Mouse (Mus musculus) limb, embryonic 12.5 days (tissue): Measurements from ENCODE around the gene Znrd1as. TPM values are rescaled to one million over a fixed set of nuclear protein-coding genes. Genes with fewer than 3 reads are reported as not detected.

ENCODE experiments used
- ATAC-seq: fragments of 200-750 bp; cut with Nextera tagmentation; 2 replicates; pipeline ENCODE4 v1.8.0; 2017; ENCODE audit warnings: low read depth, moderate TSS enrichment; ENCODE audit not compliant: insufficient number of reproducible peaks, insufficient read depth, low FRiP score, low TSS enrichment
- H3K27ac ChIP-seq: fragments of 300-500 bp; sonication (generic); 2 replicates; pipeline ENCODE4 v1.5.1; 2016; ENCODE audit warnings: mild to moderate bottlenecking, moderate library complexity
- H3K27me3 ChIP-seq: fragments of 300-500 bp; sonication (generic); 2 replicates; pipeline ENCODE4 v1.6.1; 2016; ENCODE audit warnings: mild to moderate bottlenecking, moderate library complexity
- H3K36me3 ChIP-seq: fragments of 300-500 bp; sonication (generic); 2 replicates; pipeline ENCODE4 v1.6.1; 2016; ENCODE audit warnings: mild to moderate bottlenecking, moderate library complexity
- H3K4me1 ChIP-seq: fragments of 300-500 bp; sonication (generic); replicated peaks from 2 replicates; pipeline ENCODE4 v1.6.1; 2016
- H3K4me2 ChIP-seq: fragments of 300-500 bp; sonication (generic); 2 replicates; pipeline ENCODE4 v1.6.1; 2016; ENCODE audit warnings: mild to moderate bottlenecking, moderate library complexity
- H3K4me3 ChIP-seq: fragments of 300-500 bp; sonication (generic); replicated peaks from 2 replicates; pipeline ENCODE4 v1.5.1; 2016; ENCODE audit warnings: mild to moderate bottlenecking
- H3K9ac ChIP-seq: fragments of 300-500 bp; sonication (generic); replicated peaks from 2 replicates; pipeline ENCODE4 v1.6.1; 2016; ENCODE audit warnings: mild to moderate bottlenecking, moderate library complexity
- H3K9me3 ChIP-seq: fragments of 300-500 bp; sonication (generic); 2 replicates; pipeline ENCODE4 v1.6.1; 2016; ENCODE audit warnings: mild to moderate bottlenecking, moderate library complexity
- WGBS: fragments of 180-500 bp; shearing (Covaris S2); methylation state at CpG from one replicate; pipeline ENCODE4 v1.1.7; 2016; 5-methylcytosine and 5-hydroxymethylcytosine counted together
- polyA plus RNA-seq: library from polyadenylated mRNA; unstranded; fragments of >200 nt; fragmentation: Nextera tagmentation; extraction: Ambion mirVana; gene quantifications from 2 replicates; pipeline ENCODE4 v1.2.1, GENCODE M21; 2016

Znrd1as gene
- polyA plus RNA-seq, 1 experiment from 2014 or later: 7.0 TPM

DNA sequence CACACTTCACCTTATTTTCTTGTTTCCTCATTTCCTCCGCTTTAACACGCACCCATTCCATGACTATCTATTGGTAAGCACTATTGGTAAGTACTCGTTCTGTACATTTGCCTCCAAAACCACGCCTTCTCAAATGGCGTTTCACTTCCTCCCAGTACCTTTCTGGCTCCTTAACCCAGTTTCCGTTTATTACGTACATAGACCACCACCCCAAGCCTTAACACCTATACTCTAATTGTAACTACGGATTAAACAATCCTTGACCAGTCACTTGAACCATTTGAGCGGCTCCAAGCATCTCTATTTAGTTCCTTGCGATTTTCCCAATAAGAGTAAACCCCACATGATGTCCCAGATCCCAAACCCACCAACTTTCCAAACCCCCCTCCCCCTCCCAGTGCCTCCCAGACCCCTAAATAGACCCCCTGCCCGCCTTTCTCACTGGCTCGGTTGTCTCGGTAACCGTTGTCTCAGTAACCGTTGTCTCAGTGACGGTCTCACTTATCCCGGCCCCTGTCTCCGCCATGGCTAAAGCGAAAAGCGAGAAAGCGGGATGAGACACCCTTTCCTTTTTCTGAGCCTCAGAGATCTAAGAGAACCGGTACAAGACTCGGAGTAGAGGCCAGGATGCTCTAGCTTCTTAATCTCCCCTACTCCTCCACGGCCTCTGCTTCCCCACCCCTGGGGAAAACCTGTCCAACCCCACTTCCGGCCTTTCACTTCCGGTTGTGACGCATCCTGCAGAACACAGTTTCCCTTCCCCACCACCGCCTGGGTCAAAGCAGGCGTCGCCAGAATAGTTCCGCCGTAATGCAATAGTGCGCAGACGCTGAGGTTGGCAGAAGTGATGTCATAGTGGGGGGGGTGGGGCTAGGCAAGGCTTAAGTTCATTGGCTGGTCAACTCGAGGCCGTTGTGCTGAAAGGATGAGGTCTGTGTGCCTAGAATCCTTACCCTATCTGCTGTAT, 7.1 kb upstream of the Znrd1as start, which contains the start of gene Ppp1r11:
TSS of gene Ppp1r11 (minus strand) at position 761 of the 967 bp plus-strand sequence.
- Histone ChIP-seq H3K27ac (0 out of 2 replicates have a peak within 1 kb of the TSS, but pooled peaks have one; percentile 59), H3K9me3 (no peaks in the 10 kb centered on the region), H3K27me3 (peaks cover 17% of the 10 kb centered on the region; the same call in 1 of the 2 replicates), H3K4me3 (peak within 1 kb of the TSS; percentile 70), H3K4me2 (peak within 1 kb of the TSS; percentile 76), H3K36me3 (peaks cover 27% of the 10 kb centered on the region), H3K4me1 (peaks cover 6% of the 10 kb centered on the region), H3K9ac (peak within 1 kb of the TSS; percentile 70)
- WGBS: 2% methylated on average over 36 of the region's 36 CpGs
- peak; percentile 95 for ATAC-seq

DNA sequence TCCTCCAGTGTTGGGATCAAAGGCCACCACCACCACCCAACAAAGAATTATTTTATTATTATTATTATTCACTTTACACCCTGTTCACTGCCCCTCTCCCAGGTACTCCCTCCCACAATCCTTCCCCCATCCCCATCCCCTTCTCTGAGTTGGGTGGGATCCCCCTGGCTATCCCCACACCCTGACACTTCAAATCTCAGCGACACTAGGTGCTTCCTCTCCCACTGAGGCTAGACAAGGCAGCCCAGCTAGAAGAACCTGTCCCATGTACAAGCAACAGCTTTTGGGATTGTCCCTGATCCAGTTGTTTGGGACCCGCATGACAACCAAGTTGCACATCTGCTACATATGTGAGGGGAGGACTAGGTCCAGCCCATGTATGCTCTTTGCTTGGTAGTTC, 5.8 kb upstream of the Znrd1as start:
- H3K9me3 ChIP-seq: no peaks in the 10 kb centered on the region
- ATAC-seq: no peak
- peaks cover 33% of the 10 kb centered on the region for H3K36me3 ChIP-seq
- peaks cover 10% of the 10 kb centered on the region for H3K4me1 ChIP-seq
- no peak overlapping the region for H3K4me3 ChIP-seq
- no peak overlapping the region for H3K9ac ChIP-seq
- WGBS: 91% methylated on average over 2 of the region's 2 CpGs
- H3K27ac ChIP-seq: no peak overlapping the region
- H3K27me3 ChIP-seq: peaks cover 5% of the 10 kb centered on the region; the same call in 1 of the 2 replicates
- no peak overlapping the region for H3K4me2 ChIP-seq

DNA sequence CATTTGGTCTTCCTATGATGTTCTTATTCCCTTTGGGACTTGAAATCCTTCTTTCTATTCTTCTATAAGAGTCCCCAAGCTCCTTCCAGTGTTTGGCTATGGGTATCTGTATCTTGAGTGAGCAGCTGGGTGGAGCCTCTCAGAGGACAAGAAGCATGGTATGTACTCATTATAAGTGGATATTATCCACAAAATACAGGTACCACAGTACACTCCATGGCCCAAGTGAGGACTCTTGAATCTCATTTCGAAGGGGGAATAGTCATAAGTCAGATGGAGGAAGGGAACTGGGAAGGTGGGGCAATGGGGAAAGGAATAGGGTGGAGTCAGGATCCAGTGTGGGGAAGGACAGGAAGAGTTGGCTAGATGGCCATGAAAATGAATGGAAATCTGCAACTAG, 5.3 kb upstream of the Znrd1as start:
- no peak overlapping the region for H3K4me3 ChIP-seq
- WGBS: 87% methylated on average over 1 of the region's 1 CpGs

DNA sequence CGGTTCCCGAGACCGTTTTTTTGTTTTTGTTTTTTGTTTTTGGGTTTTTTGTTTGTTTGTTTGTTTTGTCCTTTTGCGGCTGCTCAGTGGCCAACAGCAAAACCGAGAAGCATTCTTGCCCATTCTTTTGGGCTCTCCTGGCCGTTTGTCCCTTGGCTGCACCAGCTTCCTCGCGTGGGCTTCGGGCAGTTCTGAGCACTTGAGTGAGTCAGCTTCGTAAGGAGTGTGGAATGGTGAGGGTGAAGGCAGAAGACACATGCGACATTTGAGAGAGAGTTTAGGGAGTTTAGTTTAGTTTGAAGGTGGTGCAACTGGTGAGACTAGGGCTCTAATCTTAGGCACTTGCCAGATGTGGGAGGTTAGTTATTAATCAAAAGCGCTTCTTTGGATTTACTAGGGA, 492 bp downstream of the Znrd1as start:
- Histone ChIP-seq H3K4me3 (peak overlapping the region; percentile 56), H3K9ac (peak overlapping the region; percentile 71), H3K27ac (peak overlapping the region; percentile 79), H3K4me1 (peaks cover 14% of the 10 kb centered on the region), H3K36me3 (peaks cover 14% of the 10 kb centered on the region), H3K9me3 (no peaks in the 10 kb centered on the region), H3K27me3 (no peaks in the 10 kb centered on the region), H3K4me2 (peak overlapping the region; percentile 79)
- 10% methylated on average over 12 of the region's 12 CpGs for WGBS
- ATAC-seq: no peak

More for the DNA sequence above, 5.3 kb upstream of the Znrd1as start:
- Histone ChIP-seq H3K9me3 (no peaks in the 10 kb centered on the region), H3K4me1 (peaks cover 11% of the 10 kb centered on the region), H3K27ac (no peak overlapping the region), H3K27me3 (peaks cover 4% of the 10 kb centered on the region; the same call in 1 of the 2 replicates), H3K36me3 (peaks cover 33% of the 10 kb centered on the region), H3K9ac (no peak overlapping the region), H3K4me2 (no peak overlapping the region)
- no peak for ATAC-seq

DNA sequence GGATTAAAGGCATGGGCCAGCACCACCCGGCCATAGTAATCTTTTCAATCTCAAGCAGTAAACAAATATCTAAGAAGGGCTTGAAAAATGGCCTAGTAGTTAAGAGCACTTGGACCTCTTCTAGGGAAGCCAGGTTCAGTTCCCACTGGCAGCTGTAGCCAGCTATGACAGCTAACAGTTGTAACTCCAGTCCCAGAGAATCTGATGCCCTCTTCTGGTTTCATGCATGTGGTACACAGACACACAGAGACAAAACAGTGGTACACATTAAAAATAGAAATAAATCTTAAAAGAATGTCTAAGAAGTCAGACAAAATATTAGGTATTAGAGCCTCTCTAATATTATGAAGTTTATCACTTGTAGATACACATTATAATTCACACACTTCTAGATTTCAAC, 2.7 kb downstream of the Znrd1as start:
- 75% methylated on average over 1 of the region's 1 CpGs for WGBS
- Histone ChIP-seq H3K27me3 (no peaks in the 10 kb centered on the region), H3K27ac (no peak overlapping the region), H3K4me3 (no peak overlapping the region), H3K9ac (no peak overlapping the region), H3K9me3 (no peaks in the 10 kb centered on the region), H3K36me3 (peaks cover 8% of the 10 kb centered on the region), H3K4me2 (no peak overlapping the region), H3K4me1 (peaks cover 14% of the 10 kb centered on the region)
- ATAC-seq: no peak

DNA sequence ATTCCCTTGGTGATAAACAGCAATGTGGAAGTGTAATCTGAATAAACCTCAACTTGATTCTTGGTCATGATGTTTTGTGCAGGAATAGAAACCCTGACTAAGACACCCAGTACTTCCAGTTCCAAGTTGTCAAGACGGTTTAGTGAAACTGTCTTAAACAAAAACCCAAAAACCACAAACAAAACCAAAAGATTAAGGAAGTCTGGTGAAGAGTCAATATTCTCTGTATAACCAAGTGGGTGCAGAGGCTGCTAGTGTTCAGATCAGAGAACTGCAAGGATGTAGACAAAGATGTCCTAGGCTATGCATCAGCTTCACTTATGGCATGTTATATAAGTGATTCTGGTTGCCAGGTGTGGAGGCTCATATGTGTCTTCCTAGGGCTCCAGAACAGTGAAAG, 8.5 kb downstream of the Znrd1as start:
- 79% methylated on average over 1 of the region's 1 CpGs for WGBS
- Histone ChIP-seq H3K9me3 (no peaks in the 10 kb centered on the region), H3K4me1 (no peaks in the 10 kb centered on the region), H3K4me2 (no peak overlapping the region), H3K27ac (no peak overlapping the region), H3K36me3 (no peaks in the 10 kb centered on the region), H3K27me3 (no peaks in the 10 kb centered on the region), H3K4me3 (no peak overlapping the region), H3K9ac (no peak overlapping the region)
- no peak for ATAC-seq

DNA sequence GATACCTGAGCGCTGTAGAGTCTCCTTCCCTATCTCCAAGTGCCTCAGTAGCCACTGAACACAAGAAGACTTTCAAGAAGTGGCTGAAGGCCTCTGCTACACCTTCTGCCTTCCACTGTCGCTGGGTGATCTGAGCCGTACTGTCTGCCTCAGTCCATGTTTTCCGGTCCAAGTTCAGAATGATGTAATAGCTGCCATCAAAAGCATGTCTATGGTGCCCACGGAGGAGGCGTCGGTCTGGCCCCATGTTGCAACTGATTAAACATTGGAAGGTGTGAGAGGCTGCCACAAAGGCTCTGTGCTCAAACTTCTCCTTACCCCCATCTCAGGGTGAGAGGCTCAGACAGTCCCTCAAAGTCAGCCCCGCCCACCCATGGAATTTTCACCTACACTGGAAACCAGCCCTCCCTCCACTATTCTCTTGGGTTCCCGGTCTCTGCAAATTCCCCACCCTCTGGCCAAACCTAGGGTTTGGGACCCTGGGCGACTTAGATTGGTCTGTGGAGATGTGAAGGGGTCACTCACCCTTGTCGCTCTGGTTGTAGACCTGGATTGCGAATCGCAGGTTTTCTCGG, 12.0 kb downstream of the Znrd1as start:
- Histone ChIP-seq H3K4me3 (no peak overlapping the region), H3K27ac (no peak overlapping the region), H3K4me1 (no peaks in the 10 kb centered on the region), H3K27me3 (no peaks in the 10 kb centered on the region), H3K36me3 (no peaks in the 10 kb centered on the region), H3K9me3 (no peaks in the 10 kb centered on the region), H3K4me2 (no peak overlapping the region), H3K9ac (no peak overlapping the region)
- 80% methylated on average over 14 of the region's 14 CpGs for WGBS
- ATAC-seq: no peak

DNA sequence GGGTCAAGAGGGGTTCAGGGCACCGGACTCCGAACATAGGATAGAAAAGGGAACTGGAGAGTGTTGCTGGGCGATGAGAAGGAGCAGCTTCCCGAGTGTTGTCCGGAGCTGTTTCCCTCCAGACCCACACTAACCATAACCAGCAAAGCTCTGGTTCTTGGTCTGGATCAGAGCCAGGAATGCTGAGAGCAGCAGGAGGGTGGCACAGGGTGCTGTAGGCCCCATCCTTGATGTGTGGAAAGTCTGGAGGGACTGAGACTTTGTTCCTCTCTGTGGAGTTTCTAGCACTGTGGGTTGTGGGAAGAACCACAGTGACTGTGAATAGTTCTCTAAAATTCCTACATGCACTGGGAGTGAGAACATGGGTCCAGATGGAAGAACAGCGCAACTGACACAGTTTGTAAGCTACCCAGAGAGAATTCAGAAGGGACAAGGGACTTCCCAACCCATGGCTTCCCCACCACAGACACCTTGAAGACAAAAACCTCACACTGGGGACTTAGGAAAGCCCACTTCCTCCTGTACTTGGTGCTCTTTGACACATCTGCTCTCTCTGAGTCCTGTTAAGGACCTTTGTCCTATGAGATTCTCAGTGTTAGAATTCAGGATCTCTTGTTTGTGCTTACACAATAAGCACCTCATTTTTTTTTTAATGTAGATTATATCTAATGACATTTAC, 12.9 kb downstream of the Znrd1as start:
- Histone ChIP-seq H3K27me3 (no peaks in the 10 kb centered on the region), H3K4me2 (no peak overlapping the region), H3K9me3 (no peaks in the 10 kb centered on the region), H3K4me3 (no peak overlapping the region), H3K36me3 (no peaks in the 10 kb centered on the region), H3K4me1 (no peaks in the 10 kb centered on the region), H3K27ac (no peak overlapping the region), H3K9ac (no peak overlapping the region)
- no peak for ATAC-seq
- WGBS: 91% methylated on average over 6 of the region's 6 CpGs

DNA sequence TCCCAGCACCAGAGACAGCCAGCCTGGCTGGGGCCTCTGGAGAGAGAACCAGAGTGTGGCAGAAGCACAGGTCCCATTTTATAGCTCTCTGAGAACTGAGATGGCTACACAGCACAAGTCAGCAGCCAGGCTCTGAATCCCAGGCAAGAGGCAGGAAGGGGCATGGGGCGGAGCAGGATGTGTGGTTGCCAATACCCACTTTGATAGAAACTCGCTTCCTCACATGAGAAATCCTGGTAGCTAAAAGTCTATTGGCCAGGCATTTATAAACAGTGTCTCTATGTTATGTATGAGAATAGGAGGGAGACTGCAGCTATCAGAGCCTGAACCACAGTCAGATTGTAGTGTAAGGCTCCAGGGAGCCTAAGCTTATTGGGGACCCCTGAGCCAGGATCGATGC, 14.4 kb downstream of the Znrd1as start:
- no peak for ATAC-seq
- Histone ChIP-seq H3K27ac (no peak overlapping the region), H3K4me1 (no peaks in the 10 kb centered on the region), H3K27me3 (no peaks in the 10 kb centered on the region), H3K4me2 (no peak overlapping the region), H3K9me3 (no peaks in the 10 kb centered on the region), H3K9ac (no peak overlapping the region), H3K36me3 (no peaks in the 10 kb centered on the region), H3K4me3 (no peak overlapping the region)
- 80% methylated on average over 3 of the region's 3 CpGs for WGBS

DNA sequence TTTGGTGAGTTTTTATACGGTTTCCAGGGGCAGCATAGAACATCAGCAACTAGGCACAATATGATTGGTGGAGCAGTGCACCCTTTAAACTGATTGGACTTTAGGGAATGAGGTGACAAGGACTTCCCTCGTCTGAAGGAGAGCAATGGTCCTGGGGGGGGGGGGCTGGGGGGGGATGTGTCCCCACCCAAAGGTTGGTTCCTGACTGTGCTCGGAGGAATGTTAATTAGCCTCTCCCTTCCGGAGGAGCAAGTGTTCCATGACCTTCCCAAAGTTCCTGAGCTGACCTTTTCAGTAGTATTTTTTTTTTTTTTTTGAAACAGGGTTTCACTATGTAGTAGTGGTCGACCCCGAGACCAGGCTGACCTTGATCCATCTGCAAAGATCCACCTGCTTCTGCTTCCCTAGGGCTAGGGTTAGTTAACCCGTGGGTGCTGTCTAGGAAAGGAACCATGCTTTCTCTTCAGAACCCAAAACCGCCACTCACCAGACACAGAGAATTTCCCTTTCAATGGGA, 14.9 kb downstream of the Znrd1as start:
- Histone ChIP-seq H3K9me3 (no peaks in the 10 kb centered on the region), H3K9ac (no peak overlapping the region), H3K4me1 (no peaks in the 10 kb centered on the region), H3K4me2 (no peak overlapping the region), H3K4me3 (no peak overlapping the region), H3K36me3 (no peaks in the 10 kb centered on the region), H3K27ac (no peak overlapping the region), H3K27me3 (no peaks in the 10 kb centered on the region)
- no peak for ATAC-seq
- 65% methylated on average over 8 of the region's 8 CpGs for WGBS
